Mouse (Mus musculus) MEL (cell line): ENCODE data around the gene Hk2. TPM values are rescaled to one million over a fixed set of nuclear protein-coding genes. Genes with fewer than 3 reads are reported as not detected.

Source experiments
- DNase-seq: peaks from one replicate; pipeline ENCODE4 v3.0.0; 2011; ENCODE audit warnings: low read depth, low spot score
- H3K27ac ChIP-seq: 2 replicates; pipeline ENCODE4 v1.5.1; 2012; ENCODE audit warnings: low read depth, mild to moderate bottlenecking, control low read depth, low read length, moderate library complexity; ENCODE audit not compliant: control insufficient read depth
- H3K27me3 ChIP-seq, 2 experiments: fragments of 150-350 bp in 1 of 2; sonication (generic) in 1 of 2; 2 replicates each; pipeline ENCODE4 v1.6.1; 2012; ENCODE audit warnings: low read length in 2 of 2, mild to moderate bottlenecking in 2 of 2, improper control_type of control experiment in 1 of 2, moderate library complexity in 1 of 2; ENCODE audit not compliant: insufficient read depth in 2 of 2, control insufficient read depth in 1 of 2
- H3K36me3 ChIP-seq, 2 experiments: 2 replicates each; pipeline ENCODE4 v1.6.1; 2012 to 2014; ENCODE audit warnings: low read length in 2 of 2, improper control_type of control experiment in 1 of 2, inconsistent platforms in 1 of 2, mild to moderate bottlenecking in 1 of 2; ENCODE audit not compliant: insufficient read depth in 2 of 2, control insufficient read depth in 1 of 2
- H3K4me1 ChIP-seq, 2 experiments: fragments of 150-350 bp in 1 of 2; sonication (generic) in 1 of 2; 2 replicates each; pipeline ENCODE4 v1.6.1; 2012; ENCODE audit warnings: low read length in 2 of 2, improper control_type of control experiment in 1 of 2, mild to moderate bottlenecking in 1 of 2; ENCODE audit not compliant: insufficient read depth in 2 of 2, control insufficient read depth in 1 of 2
- H3K4me3 ChIP-seq, 2 experiments: fragments of 150-350 bp in 1 of 2; sonication (generic) in 1 of 2; 2 replicates each; pipeline ENCODE4 v1.5.1; 2012; ENCODE audit warnings: low read depth in 2 of 2, low read length in 2 of 2, mild to moderate bottlenecking in 2 of 2, moderate library complexity in 2 of 2, control low read depth in 1 of 2, improper control_type of control experiment in 1 of 2; ENCODE audit not compliant: control insufficient read depth in 1 of 2, insufficient read depth in 1 of 2
- H3K79me2 ChIP-seq: 2 replicates; pipeline ENCODE4 v1.6.1; 2012; ENCODE audit warnings: mild to moderate bottlenecking, low read length, moderate library complexity; ENCODE audit not compliant: control insufficient read depth, poor library complexity, insufficient read depth
- H3K9ac ChIP-seq: 2 replicates; pipeline ENCODE4 v1.6.1; 2012; ENCODE audit warnings: low read depth, mild to moderate bottlenecking, control low read depth, low read length, moderate library complexity; ENCODE audit not compliant: control insufficient read depth, poor library complexity, severe bottlenecking
- H3K9me3 ChIP-seq: fragments of 150-350 bp; sonication (generic); replicated peaks from 2 replicates; pipeline ENCODE4 v1.6.1; 2012; ENCODE audit warnings: mild to moderate bottlenecking, low read length, improper control_type of control experiment, moderate library complexity; ENCODE audit not compliant: insufficient read depth
- BHLHE40 ChIP-seq: IDR thresholded peaks from 2 replicates; pipeline ENCODE4 v1.6.1; 2012; ENCODE audit warnings: low read depth, mild to moderate bottlenecking, inconsistent platforms, low read length, improper control_type of control experiment, borderline replicate concordance
- CHD1 ChIP-seq: IDR thresholded peaks from 2 replicates; pipeline ENCODE4 v1.6.1; 2012; ENCODE audit warnings: low read depth, mild to moderate bottlenecking, inconsistent platforms, low read length, improper control_type of control experiment
- CHD2 ChIP-seq: IDR thresholded peaks from 2 replicates; pipeline ENCODE4 v1.6.1; 2011; ENCODE audit warnings: low read length, improper control_type of control experiment
- CTCF ChIP-seq, 3 experiments: IDR thresholded peaks in 2 of 3; conservative IDR thresholded peaks in 1 of 3; 2 replicates each; pipeline ENCODE4 v1.5.1; 2011 to 2012; ENCODE audit warnings: low read length in 3 of 3, low read depth in 2 of 3, mild to moderate bottlenecking in 2 of 3, improper control_type of control experiment in 1 of 3, inconsistent platforms in 1 of 3, mixed read lengths in 1 of 3, moderate library complexity in 1 of 3; ENCODE audit not compliant: control insufficient read depth in 1 of 3, insufficient read depth in 1 of 3, poor library complexity in 1 of 3, severe bottlenecking in 1 of 3
- ELF1 ChIP-seq: IDR thresholded peaks from 2 replicates; pipeline ENCODE4 v1.6.1; 2014; ENCODE audit warnings: low read depth, mild to moderate bottlenecking, inconsistent platforms, low read length, improper control_type of control experiment, moderate library complexity
- EP300 ChIP-seq, 2 experiments: IDR thresholded peaks; 2 replicates each; pipeline ENCODE4 v1.6.1; 2011; ENCODE audit warnings: improper control_type of control experiment in 2 of 2, low read length in 2 of 2, low read depth in 1 of 2, mild to moderate bottlenecking in 1 of 2
- GABPA ChIP-seq: IDR thresholded peaks from 2 replicates; pipeline ENCODE4 v1.6.1; 2012; ENCODE audit warnings: low read depth, mild to moderate bottlenecking, inconsistent platforms, low read length, improper control_type of control experiment, moderate library complexity
- GATA1 ChIP-seq: IDR thresholded peaks from 2 replicates; pipeline ENCODE4 v1.6.1; 2011; ENCODE audit warnings: low read depth, low read length, improper control_type of control experiment
- JUND ChIP-seq: IDR thresholded peaks from 2 replicates; pipeline ENCODE4 v1.6.1; 2011; ENCODE audit warnings: low read depth, mild to moderate bottlenecking, improper control_type of control experiment, low read length
- KAT2A ChIP-seq: conservative IDR thresholded peaks from 2 replicates; pipeline ENCODE4 v1.6.1; 2012; ENCODE audit warnings: low read depth, low read length, improper control_type of control experiment, inconsistent platforms
- MAFK ChIP-seq: IDR thresholded peaks from 2 replicates; pipeline ENCODE4 v1.6.1; 2011; ENCODE audit warnings: low read depth, mild to moderate bottlenecking, low read length, improper control_type of control experiment, borderline replicate concordance
- MAX ChIP-seq: IDR thresholded peaks from 2 replicates; pipeline ENCODE4 v1.6.1; 2011; ENCODE audit warnings: low read length, improper control_type of control experiment
- MAZ ChIP-seq: IDR thresholded peaks from 2 replicates; pipeline ENCODE4 v1.6.1; 2012; ENCODE audit warnings: low read depth, mild to moderate bottlenecking, inconsistent platforms, low read length, improper control_type of control experiment
- MEF2A ChIP-seq: IDR thresholded peaks from 2 replicates; pipeline ENCODE4 v1.6.1; 2014; ENCODE audit warnings: low read depth, mild to moderate bottlenecking, inconsistent platforms, low read length, improper control_type of control experiment; ENCODE audit not compliant: poor library complexity, insufficient replicate concordance, severe bottlenecking; ENCODE audit errors: extremely low read depth
- MYC ChIP-seq: IDR thresholded peaks from 2 replicates; pipeline ENCODE4 v1.6.1; 2011; ENCODE audit warnings: low read depth, mild to moderate bottlenecking, low read length, improper control_type of control experiment, moderate library complexity
- POLR2A ChIP-seq, 2 experiments: IDR thresholded peaks; 2 replicates each; pipeline ENCODE4 v1.6.1; 2011 to 2012; ENCODE audit warnings: low read length in 2 of 2, mild to moderate bottlenecking in 2 of 2, control low read depth in 1 of 2, improper control_type of control experiment in 1 of 2, low read depth in 1 of 2, moderate library complexity in 1 of 2; ENCODE audit not compliant: control insufficient read depth in 1 of 2, insufficient read depth in 1 of 2, poor library complexity in 1 of 2
- POLR2AphosphoS5 ChIP-seq: IDR thresholded peaks from 2 replicates; pipeline ENCODE4 v1.6.1; 2012; ENCODE audit warnings: low read depth, borderline replicate concordance, mild to moderate bottlenecking, inconsistent platforms, low read length, moderate library complexity, mixed read lengths
- RAD21 ChIP-seq: IDR thresholded peaks from 2 replicates; pipeline ENCODE4 v1.6.1; 2011; ENCODE audit warnings: mild to moderate bottlenecking, low read depth, low read length, improper control_type of control experiment
- SIN3A ChIP-seq: IDR thresholded peaks from 2 replicates; pipeline ENCODE4 v1.6.1; 2012; ENCODE audit warnings: low read length, improper control_type of control experiment, inconsistent platforms
- SMC3 ChIP-seq: IDR thresholded peaks from 2 replicates; pipeline ENCODE4 v1.6.1; 2011; ENCODE audit warnings: low read depth, low read length, improper control_type of control experiment
- UBTF ChIP-seq: IDR thresholded peaks from 2 replicates; pipeline ENCODE4 v1.6.1; 2012; ENCODE audit warnings: low read depth, mild to moderate bottlenecking, inconsistent platforms, low read length, improper control_type of control experiment, moderate library complexity, borderline replicate concordance; ENCODE audit not compliant: insufficient read depth
- USF1 ChIP-seq: IDR thresholded peaks from 2 replicates; pipeline ENCODE4 v1.6.1; 2014; ENCODE audit warnings: low read depth, mild to moderate bottlenecking, inconsistent platforms, low read length, improper control_type of control experiment, moderate library complexity
- ZC3H11A ChIP-seq: IDR thresholded peaks from 2 replicates; pipeline ENCODE4 v1.6.1; 2012; ENCODE audit warnings: low read depth, mild to moderate bottlenecking, inconsistent platforms, low read length, improper control_type of control experiment
- ZKSCAN1 ChIP-seq: IDR thresholded peaks from 2 replicates; pipeline ENCODE4 v1.6.1; 2012; ENCODE audit warnings: low read depth, mild to moderate bottlenecking, inconsistent platforms, low read length, improper control_type of control experiment, moderate library complexity
- ZMIZ1 ChIP-seq: IDR thresholded peaks from 2 replicates; pipeline ENCODE4 v1.6.1; 2012; ENCODE audit warnings: low read depth, mild to moderate bottlenecking, inconsistent platforms, low read length, improper control_type of control experiment, moderate library complexity
- ZNF384 ChIP-seq: IDR thresholded peaks from 2 replicates; pipeline ENCODE4 v1.6.1; 2012; ENCODE audit warnings: low read depth, mild to moderate bottlenecking, inconsistent platforms, low read length, improper control_type of control experiment
- polyA plus RNA-seq, 2 experiments: library from polyadenylated mRNA; stranded (reverse) in 1 of 2; unstranded in 1 of 2; fragments of >175 nt in 1 of 2; fragments of >200 nt in 1 of 2; gene quantifications; 2 replicates each; pipeline versions ENCODE4 v1.2.1 to v1.2.4; 2012; ENCODE audit warnings: low replicate concordance in 2 of 2, low read depth in 1 of 2; ENCODE audit not compliant: insufficient read length in 2 of 2, insufficient read depth in 1 of 2, missing spikeins in 1 of 2
- total RNA-seq: library from RNA; depleted of rRNA; stranded (reverse); fragments of 300-350 nt; gene quantifications from 2 replicates; pipeline ENCODE4 v1.2.3, GENCODE M21; 2012

Hk2 gene
- total and polyA plus RNA-seq, 3 experiments: 44.2 to 51.6 TPM; not detected in 1

- H3K9me3 ChIP-seq: no peaks in the 10 kb centered on the region
- H3K27me3 ChIP-seq: no peaks in the 10 kb centered on the region
- H3K36me3 ChIP-seq: peaks cover 4 to 17% of the 10 kb centered on the region in 2 experiments
- peaks cover 3 to 15% of the 10 kb centered on the region in 2 experiments; a peak in 2 of 4 replicates for H3K4me1 ChIP-seq
- H3K27ac ChIP-seq: no peak overlapping the region
- TF ChIP-seq CHD1 (no peak), MAX (no peak), BHLHE40 (no peak), GABPA (no peak), CHD2 (no peak), KAT2A (no peak), MEF2A (no peak), GATA1 (no peak), CTCF (IDR thresholded peaks at IDR 0.05 in 2 of 3, conservative IDR thresholded peaks at IDR 0.05 in 1 of 3; ENCODE audit: control insufficient read depth in 1 of 3, insufficient read depth in 1 of 3, low read depth in 2 of 3, low read length in 3 of 3, poor library complexity in 1 of 3, severe bottlenecking in 1 of 3) (peak; percentile 35 to 50 (median 48); a peak in 5 of 6 replicates), SMC3 (peak; percentile 26), MAZ (no peak), SIN3A (no peak), ZMIZ1 (no peak), EP300 (IDR thresholded peaks at IDR 0.05; ENCODE audit: low read depth in 1 of 2, low read length in 2 of 2) (no peak), ZKSCAN1 (no peak), ZNF384 (peak; percentile 73), POLR2AphosphoS5 (no peak), RAD21 (peak; percentile 11), ELF1 (no peak)
- no peaks in the 10 kb centered on the region; the same call in 1 of the 2 replicates for H3K79me2 ChIP-seq
- H3K9ac ChIP-seq: no peak overlapping the region
- H3K4me3 ChIP-seq: no peak overlapping the region
- peak; percentile 57 for DNase-seq
Measured at GRCm38 (mm10) chr6:82750063-82750462, 24.2 kb downstream of the Hk2 start.

- Histone ChIP-seq H3K9me3 (no peaks in the 10 kb centered on the region), H3K9ac (no peak overlapping the region), H3K27ac (no peak overlapping the region), H3K4me3 (no peak overlapping the region), H3K36me3 (peaks cover 0 to 14% of the 10 kb centered on the region in 2 experiments; a peak in 3 of 4 replicates), H3K79me2 (no peaks in the 10 kb centered on the region; the same call in 1 of the 2 replicates), H3K27me3 (no peaks in the 10 kb centered on the region), H3K4me1 (peaks cover 0 to 6% of the 10 kb centered on the region in 2 experiments; a peak in 2 of 4 replicates)
- TF ChIP-seq EP300 (IDR thresholded peaks at IDR 0.05; ENCODE audit: low read depth in 1 of 2, low read length in 2 of 2) (no peak), MYC (no peak), MAZ (no peak), JUND (no peak), CHD1 (no peak), USF1 (no peak), MAX (no peak), CTCF (IDR thresholded peaks at IDR 0.05 in 2 of 3, conservative IDR thresholded peaks at IDR 0.05 in 1 of 3; ENCODE audit: control insufficient read depth in 1 of 3, insufficient read depth in 1 of 3, low read depth in 2 of 3, low read length in 3 of 3, poor library complexity in 1 of 3, severe bottlenecking in 1 of 3) (no peak), POLR2AphosphoS5 (no peak), MAFK (no peak), POLR2A (IDR thresholded peaks at IDR 0.05; ENCODE audit: control insufficient read depth in 1 of 2, insufficient read depth in 1 of 2, low read depth in 1 of 2, low read length in 2 of 2, poor library complexity in 1 of 2) (no peak), KAT2A (no peak), BHLHE40 (no peak), ZC3H11A (no peak), UBTF (no peak), SIN3A (no peak)
- DNase-seq: no peak
Measured at GRCm38 (mm10) chr6:82748106-82748672, 26.1 kb downstream of the Hk2 start.
